Mouse (Mus musculus): ENCODE measurements at regions not wholly inside any gene's neighbourhood (a gene's known extent, or its start where the extent isn't known, plus 50 kb on each side); places are given as distances from the start of the nearest gene placed in this dataset.
A peak's percentile ranks its signal among the peaks of the same experiment; 100 is the strongest.

- DNase-seq (ENCODE audit: low spot score in 2 of 2), result no peak
Observed at GRCm38 (mm10) chr15:96828681-96829080, 129.2 kb upstream of the Slc38a2 start.

GRCm38 (mm10) chr15:96827931-96828330 lies 128.4 kb upstream of the Slc38a2 start:
- no peak for DNase-seq (ENCODE audit: low spot score in 2 of 2)

GRCm38 (mm10) chr15:96818435-96818834 lies 118.9 kb upstream of the Slc38a2 start:
- no peak for DNase-seq (ENCODE audit: low spot score in 2 of 2)

- no peak for DNase-seq (ENCODE audit: low spot score in 2 of 2)
Observed at GRCm38 (mm10) chr15:96817626-96818025, 118.1 kb upstream of the Slc38a2 start.

- no peak for DNase-seq (ENCODE audit: low spot score in 2 of 2)
Observed at GRCm38 (mm10) chr15:96816997-96817570, 117.6 kb upstream of the Slc38a2 start.

GRCm38 (mm10) chr15:96813472-96813871 lies 113.9 kb upstream of the Slc38a2 start:
- no peak for DNase-seq (ENCODE audit: low spot score in 2 of 2)

- no peak for DNase-seq (ENCODE audit: low spot score in 2 of 2)
Observed at GRCm38 (mm10) chr15:96802729-96803053, 103.2 kb upstream of the Slc38a2 start.

GRCm38 (mm10) chr15:96802034-96802728 lies 102.7 kb upstream of the Slc38a2 start:
- peak in 1 of 2 experiments; percentile 26 for DNase-seq (ENCODE audit: low spot score in 2 of 2)

- DNase-seq (ENCODE audit: low spot score in 2 of 2), result peak in 1 of 2 experiments; percentile 9
Observed at GRCm38 (mm10) chr15:96799228-96799627, 99.7 kb upstream of the Slc38a2 start.

GRCm38 (mm10) chr15:96797615-96798270 lies 98.2 kb upstream of the Slc38a2 start:
- DNase-seq (ENCODE audit: low spot score in 2 of 2), result peak in 1 of 2 experiments; percentile 7

- peak in 1 of 2 experiments; percentile 5 for DNase-seq (ENCODE audit: low spot score in 2 of 2)
Observed at GRCm38 (mm10) chr15:96794177-96794719, 94.7 kb upstream of the Slc38a2 start.

GRCm38 (mm10) chr15:96793251-96793650 lies 93.7 kb upstream of the Slc38a2 start:
- DNase-seq (ENCODE audit: low spot score in 2 of 2), result peak in 1 of 2 experiments; percentile 8

- DNase-seq (ENCODE audit: low spot score in 2 of 2), result no peak
Observed at GRCm38 (mm10) chr15:96791306-96791705, 91.8 kb upstream of the Slc38a2 start.

GRCm38 (mm10) chr15:96787921-96788320 lies 88.4 kb upstream of the Slc38a2 start:
- peak in 1 of 2 experiments; percentile 16 for DNase-seq (ENCODE audit: low spot score in 2 of 2)

GRCm38 (mm10) chr15:96784578-96784977 lies 85.0 kb upstream of the Slc38a2 start:
- DNase-seq (ENCODE audit: low spot score in 2 of 2), result peak in 1 of 2 experiments; percentile 1

- no peak for DNase-seq (ENCODE audit: low spot score in 2 of 2)
Observed at GRCm38 (mm10) chr15:96781560-96781959, 82.0 kb upstream of the Slc38a2 start.

GRCm38 (mm10) chr15:96780606-96781005 lies 81.1 kb upstream of the Slc38a2 start:
- DNase-seq (ENCODE audit: low spot score in 2 of 2), result no peak

- DNase-seq (ENCODE audit: low spot score in 2 of 2), result no peak
Observed at GRCm38 (mm10) chr15:96779358-96779757, 79.8 kb upstream of the Slc38a2 start.

- DNase-seq (ENCODE audit: low spot score in 2 of 2), result peak in 1 of 2 experiments; percentile 51
Observed at GRCm38 (mm10) chr15:96778321-96778926, 78.9 kb upstream of the Slc38a2 start.

GRCm38 (mm10) chr15:96776476-96777075 lies 77.0 kb upstream of the Slc38a2 start:
- no peak for DNase-seq (ENCODE audit: low spot score in 2 of 2)

- DNase-seq (ENCODE audit: low spot score in 2 of 2), result no peak
Observed at GRCm38 (mm10) chr15:96775129-96775528, 75.6 kb upstream of the Slc38a2 start.

GRCm38 (mm10) chr15:96774664-96775063 lies 75.1 kb upstream of the Slc38a2 start:
- no peak for DNase-seq (ENCODE audit: low spot score in 2 of 2)

Measured in spleen, postnatal 10 days (tissue).